Mouse (Mus musculus): ENCODE measurements at regions not wholly inside any gene's neighbourhood (a gene's known extent, or its start where the extent isn't known, plus 50 kb on each side); places are given as distances from the start of the nearest gene placed in this dataset.

- no peak for ATAC-seq (ENCODE audit: poor library complexity, severe bottlenecking)
Measured at GRCm38 (mm10) chr12:70710311-70710710, 115.0 kb upstream of the Frmd6 start.

- ATAC-seq (ENCODE audit: poor library complexity, severe bottlenecking), result no peak
Measured at GRCm38 (mm10) chr12:70711030-70711429, 114.3 kb upstream of the Frmd6 start.

GRCm38 (mm10) chr12:70712322-70713024, 112.8 kb upstream of the Frmd6 start:
- ATAC-seq (ENCODE audit: poor library complexity, severe bottlenecking), result no peak

- peak; percentile 87 for ATAC-seq (ENCODE audit: poor library complexity, severe bottlenecking)
Measured at GRCm38 (mm10) chr12:70713499-70714280, 111.6 kb upstream of the Frmd6 start.

GRCm38 (mm10) chr12:70714281-70714679, 111.0 kb upstream of the Frmd6 start:
- no peak for ATAC-seq (ENCODE audit: poor library complexity, severe bottlenecking)

GRCm38 (mm10) chr12:70715836-70716235, 109.5 kb upstream of the Frmd6 start:
- ATAC-seq (ENCODE audit: poor library complexity, severe bottlenecking), result no peak

GRCm38 (mm10) chr12:70718602-70719001, 106.7 kb upstream of the Frmd6 start:
- no peak for ATAC-seq (ENCODE audit: poor library complexity, severe bottlenecking)

- ATAC-seq (ENCODE audit: poor library complexity, severe bottlenecking), result no peak
Measured at GRCm38 (mm10) chr12:70719255-70719654, 106.1 kb upstream of the Frmd6 start.

- ATAC-seq (ENCODE audit: poor library complexity, severe bottlenecking), result no peak
Measured at GRCm38 (mm10) chr12:70720178-70720894, 105.0 kb upstream of the Frmd6 start.

- no peak for ATAC-seq (ENCODE audit: poor library complexity, severe bottlenecking)
Measured at GRCm38 (mm10) chr12:70725326-70725725, 100.0 kb upstream of the Frmd6 start.

GRCm38 (mm10) chr12:70727496-70728259, 97.6 kb upstream of the Frmd6 start:
- ATAC-seq (ENCODE audit: poor library complexity, severe bottlenecking), result no peak

GRCm38 (mm10) chr12:70728407-70728806, 96.9 kb upstream of the Frmd6 start:
- ATAC-seq (ENCODE audit: poor library complexity, severe bottlenecking), result no peak

GRCm38 (mm10) chr12:70729961-70730360, 95.4 kb upstream of the Frmd6 start:
- no peak for ATAC-seq (ENCODE audit: poor library complexity, severe bottlenecking)

- ATAC-seq (ENCODE audit: poor library complexity, severe bottlenecking), result no peak
Measured at GRCm38 (mm10) chr12:70731498-70731897, 93.8 kb upstream of the Frmd6 start.

- no peak for ATAC-seq (ENCODE audit: poor library complexity, severe bottlenecking)
Measured at GRCm38 (mm10) chr12:70732591-70732990, 92.7 kb upstream of the Frmd6 start.

- no peak for ATAC-seq (ENCODE audit: poor library complexity, severe bottlenecking)
Measured at GRCm38 (mm10) chr12:70738554-70738953, 86.8 kb upstream of the Frmd6 start.

GRCm38 (mm10) chr12:70739316-70739715, 86.0 kb upstream of the Frmd6 start:
- ATAC-seq (ENCODE audit: poor library complexity, severe bottlenecking), result no peak

GRCm38 (mm10) chr12:70739766-70740165, 85.5 kb upstream of the Frmd6 start:
- ATAC-seq (ENCODE audit: poor library complexity, severe bottlenecking), result no peak

GRCm38 (mm10) chr12:70742836-70743235, 82.5 kb upstream of the Frmd6 start:
- ATAC-seq (ENCODE audit: poor library complexity, severe bottlenecking), result no peak

GRCm38 (mm10) chr12:70745681-70746080, 79.6 kb upstream of the Frmd6 start:
- ATAC-seq (ENCODE audit: poor library complexity, severe bottlenecking), result no peak

GRCm38 (mm10) chr12:70749651-70750050, 75.7 kb upstream of the Frmd6 start:
- ATAC-seq (ENCODE audit: poor library complexity, severe bottlenecking), result no peak
